Mouse (Mus musculus) liver, embryonic 11.5 days (tissue): ENCODE measurements at regions not wholly inside any gene's neighbourhood (a gene's known extent, or its start where the extent isn't known, plus 50 kb on each side); places are given as distances from the start of the nearest gene placed in this dataset.

Experiments used
- ATAC-seq: fragments of 200-750 bp; cut with Nextera tagmentation; replicated peaks from 2 replicates; pipeline ENCODE4 v1.8.0; 2017; ENCODE audit warnings: moderate number of reproducible peaks, mild to moderate bottlenecking, moderate TSS enrichment, moderate library complexity; ENCODE audit not compliant: low FRiP score
- DNase-seq: peaks from one replicate; pipeline ENCODE4 v3.0.0-alpha.2; 2017; ENCODE audit warnings: low spot score
- H3K27ac ChIP-seq: fragments of 300-500 bp; sonication (generic); 2 replicates; pipeline ENCODE4 v1.5.1; 2014; ENCODE audit warnings: mild to moderate bottlenecking, low read depth, low read length, control low read depth
- H3K27me3 ChIP-seq: fragments of 300-500 bp; sonication (generic); replicated peaks from 2 replicates; pipeline ENCODE4 v1.6.1; 2014; ENCODE audit warnings: low read length, mixed read lengths; ENCODE audit not compliant: control insufficient read depth, insufficient read depth
- H3K36me3 ChIP-seq: fragments of 300-500 bp; sonication (generic); 2 replicates; pipeline ENCODE4 v1.6.1; 2014; ENCODE audit warnings: mild to moderate bottlenecking, low read length, moderate library complexity, mixed read lengths; ENCODE audit not compliant: control insufficient read depth, insufficient read depth
- H3K4me1 ChIP-seq: fragments of 300-500 bp; sonication (generic); replicated peaks from 2 replicates; pipeline ENCODE4 v1.6.1; 2014; ENCODE audit warnings: low read length, mixed read lengths; ENCODE audit not compliant: control insufficient read depth, insufficient read depth
- H3K4me2 ChIP-seq: fragments of 300-500 bp; sonication (generic); 2 replicates; pipeline ENCODE4 v1.6.1; 2014; ENCODE audit warnings: mild to moderate bottlenecking, control low read depth, moderate library complexity
- H3K4me3 ChIP-seq: fragments of 300-500 bp; sonication (generic); 2 replicates; pipeline ENCODE4 v1.5.1; 2014; ENCODE audit warnings: low read depth, low read length, control low read depth
- H3K9ac ChIP-seq: fragments of 300-500 bp; sonication (generic); 2 replicates; pipeline ENCODE4 v1.6.1; 2014; ENCODE audit warnings: low read depth, low read length, control low read depth
- H3K9me3 ChIP-seq: fragments of 300-500 bp; sonication (generic); 2 replicates; pipeline ENCODE4 v1.6.1; 2016; ENCODE audit warnings: low read length, inconsistent platforms, mixed read lengths; ENCODE audit not compliant: control insufficient read depth
- WGBS: fragments of 180-500 bp; shearing (Covaris S2); extraction: QIAGEN DNeasy Blood & Tissue Kit; methylation state at CpG from one replicate; pipeline ENCODE4 v1.1.7; 2014; 5-methylcytosine and 5-hydroxymethylcytosine counted together

- no peaks in the 10 kb centered on the region for H3K27me3 ChIP-seq
- H3K4me3 ChIP-seq, result no peak overlapping the region
- H3K36me3 ChIP-seq, result no peaks in the 10 kb centered on the region
- H3K27ac ChIP-seq, result no peak overlapping the region
- WGBS, result 68% methylated on average over 7 of the region's 7 CpGs
- H3K9ac ChIP-seq, result no peak overlapping the region
- no peaks in the 10 kb centered on the region for H3K4me1 ChIP-seq
- no peak overlapping the region for H3K4me2 ChIP-seq
- no peaks in the 10 kb centered on the region for H3K9me3 ChIP-seq
- DNase-seq (no peak), ATAC-seq (no peak)
Measured at GRCm38 (mm10) chr8:35224925-35225244, 540.7 kb upstream of the Gm19410 start.

GRCm38 (mm10) chr8:35227079-35227478 is 538.5 kb upstream of the Gm19410 start:
- 77% methylated on average over 7 of the region's 7 CpGs for WGBS
- ATAC-seq (no peak), DNase-seq (no peak)
- no peak overlapping the region for H3K9ac ChIP-seq
- no peaks in the 10 kb centered on the region for H3K27me3 ChIP-seq
- no peak overlapping the region for H3K27ac ChIP-seq
- H3K36me3 ChIP-seq, result no peaks in the 10 kb centered on the region
- no peak overlapping the region for H3K4me2 ChIP-seq
- no peaks in the 10 kb centered on the region for H3K9me3 ChIP-seq
- no peaks in the 10 kb centered on the region for H3K4me1 ChIP-seq
- H3K4me3 ChIP-seq, result no peak overlapping the region

- Histone ChIP-seq H3K4me1 (no peaks in the 10 kb centered on the region), H3K9me3 (no peaks in the 10 kb centered on the region), H3K4me3 (no peak overlapping the region), H3K36me3 (no peaks in the 10 kb centered on the region), H3K9ac (no peak overlapping the region), H3K27ac (no peak overlapping the region), H3K4me2 (no peak overlapping the region), H3K27me3 (no peaks in the 10 kb centered on the region)
- DNase-seq, result no peak
- WGBS, result 74% methylated on average over 7 of the region's 7 CpGs
- ATAC-seq, result no peak
Measured at GRCm38 (mm10) chr8:35228449-35228848, 537.1 kb upstream of the Gm19410 start.

GRCm38 (mm10) chr8:35233520-35234186 is 531.9 kb upstream of the Gm19410 start:
- no peak overlapping the region for H3K9ac ChIP-seq
- no peaks in the 10 kb centered on the region for H3K27me3 ChIP-seq
- ATAC-seq (no peak), DNase-seq (no peak)
- H3K9me3 ChIP-seq, result no peaks in the 10 kb centered on the region
- no peaks in the 10 kb centered on the region for H3K36me3 ChIP-seq
- 53% methylated on average over 5 of the region's 5 CpGs for WGBS
- H3K27ac ChIP-seq, result no peak overlapping the region
- H3K4me2 ChIP-seq, result no peak overlapping the region
- H3K4me1 ChIP-seq, result no peaks in the 10 kb centered on the region
- H3K4me3 ChIP-seq, result no peak overlapping the region

GRCm38 (mm10) chr8:35234436-35234835 is 531.2 kb upstream of the Gm19410 start:
- H3K4me1 ChIP-seq, result no peaks in the 10 kb centered on the region
- 54% methylated on average over 5 of the region's 5 CpGs for WGBS

GRCm38 (mm10) chr8:35235815-35236509 is 529.6 kb upstream of the Gm19410 start:
- ATAC-seq, result no peak
- Histone ChIP-seq H3K27me3 (no peaks in the 10 kb centered on the region), H3K9me3 (no peaks in the 10 kb centered on the region), H3K36me3 (no peaks in the 10 kb centered on the region), H3K4me3 (no peak overlapping the region), H3K27ac (no peak overlapping the region), H3K4me2 (no peak overlapping the region), H3K4me1 (no peaks in the 10 kb centered on the region), H3K9ac (no peak overlapping the region)
- WGBS, result 68% methylated on average over 8 of the region's 8 CpGs
- no peak for DNase-seq

More at GRCm38 (mm10) chr8:35234436-35234835, 531.2 kb upstream of the Gm19410 start:
- no peak overlapping the region for H3K9ac ChIP-seq
- no peak overlapping the region for H3K4me3 ChIP-seq
- no peaks in the 10 kb centered on the region for H3K27me3 ChIP-seq
- no peak overlapping the region for H3K27ac ChIP-seq
- ATAC-seq (no peak), DNase-seq (no peak)
- H3K4me2 ChIP-seq, result no peak overlapping the region
- H3K9me3 ChIP-seq, result no peaks in the 10 kb centered on the region
- no peaks in the 10 kb centered on the region for H3K36me3 ChIP-seq

GRCm38 (mm10) chr8:35237279-35237678 is 528.3 kb upstream of the Gm19410 start:
- no peak overlapping the region for H3K4me2 ChIP-seq
- H3K4me3 ChIP-seq, result no peak overlapping the region
- H3K9ac ChIP-seq, result no peak overlapping the region
- no peaks in the 10 kb centered on the region for H3K36me3 ChIP-seq
- DNase-seq (no peak), ATAC-seq (no peak)
- H3K4me1 ChIP-seq, result no peaks in the 10 kb centered on the region
- WGBS, result 80% methylated on average over 6 of the region's 6 CpGs
- H3K27me3 ChIP-seq, result no peaks in the 10 kb centered on the region
- no peak overlapping the region for H3K27ac ChIP-seq
- no peaks in the 10 kb centered on the region for H3K9me3 ChIP-seq

GRCm38 (mm10) chr8:35240884-35241283 is 524.7 kb upstream of the Gm19410 start:
- no peak overlapping the region for H3K4me2 ChIP-seq
- no peak overlapping the region for H3K4me3 ChIP-seq
- no peak overlapping the region for H3K9ac ChIP-seq
- H3K27ac ChIP-seq, result no peak overlapping the region
- WGBS, result 89% methylated on average over 6 of the region's 6 CpGs
- H3K27me3 ChIP-seq, result no peaks in the 10 kb centered on the region
- H3K36me3 ChIP-seq, result no peaks in the 10 kb centered on the region
- no peaks in the 10 kb centered on the region for H3K9me3 ChIP-seq
- ATAC-seq, result no peak
- no peak for DNase-seq
- no peaks in the 10 kb centered on the region for H3K4me1 ChIP-seq

- H3K27me3 ChIP-seq, result no peaks in the 10 kb centered on the region
- no peak overlapping the region for H3K9ac ChIP-seq
- H3K9me3 ChIP-seq, result no peaks in the 10 kb centered on the region
- H3K27ac ChIP-seq, result no peak overlapping the region
- no peaks in the 10 kb centered on the region for H3K4me1 ChIP-seq
- no peak overlapping the region for H3K4me3 ChIP-seq
- no peak for ATAC-seq
- H3K4me2 ChIP-seq, result no peak overlapping the region
- 57% methylated on average over 11 of the region's 11 CpGs for WGBS
- H3K36me3 ChIP-seq, result no peaks in the 10 kb centered on the region
- no peak for DNase-seq
Measured at GRCm38 (mm10) chr8:35243555-35243954, 522.0 kb upstream of the Gm19410 start.
